Comparison of ENCODE assay signal across 31 mouse cellular contexts in the genomic region with DNA sequence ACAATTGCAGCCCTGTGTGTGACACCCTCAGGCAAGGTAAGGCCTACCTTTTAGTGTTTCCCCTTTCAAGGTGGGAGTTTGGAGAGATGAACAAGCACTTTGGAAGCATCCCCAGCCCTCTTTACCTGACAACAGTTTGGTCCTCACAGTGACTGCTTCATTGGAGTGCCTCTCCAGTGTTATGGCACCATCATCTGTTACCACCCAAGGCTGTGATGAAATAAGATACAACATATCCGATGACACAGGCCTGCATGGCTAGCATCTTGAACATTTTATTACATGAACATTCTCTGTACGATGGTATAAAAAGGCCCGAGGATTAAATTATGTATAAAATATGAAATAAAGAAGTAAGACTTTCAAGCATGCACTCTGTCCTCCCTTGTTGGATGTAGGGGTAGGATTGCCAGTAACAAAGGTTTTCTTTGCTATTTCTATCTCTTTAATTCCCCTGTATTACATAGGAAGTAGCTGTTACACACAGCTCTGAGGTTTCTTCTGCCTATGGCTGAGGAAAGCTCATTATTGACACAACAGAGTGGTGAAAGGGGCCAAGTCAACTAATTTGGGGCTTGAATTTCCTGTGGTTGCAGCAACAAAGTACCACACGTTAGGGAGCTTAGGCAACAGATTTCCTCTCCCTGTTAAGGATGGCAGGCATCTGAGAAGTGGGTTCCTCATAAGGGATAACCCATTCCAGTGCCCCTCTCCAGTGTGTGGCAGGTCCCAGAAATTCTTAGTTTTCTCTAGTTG. TPM values are rescaled to one million over a fixed set of nuclear protein-coding genes. Genes with fewer than 3 reads are reported as not detected.
DNase-seq lines count a peak whose midpoint lies in the region; ATAC-seq and TF ChIP-seq lines count a peak whose summit lies in the region.
"Had no signal": no experiment of that assay in that cellular context is flagged by ENCODE, and none has a peak within 500 bp of the region (broad histone marks: within the 10 kb centered on the region; RNA-seq: fewer than 3 reads in every experiment).

No protein-coding gene starts in this region.

- H3K4me1 ChIP-seq in bone marrow, adult 2 months (ENCODE audit: control insufficient read depth, insufficient read depth, low read length), result no peaks in the 10 kb centered on the region; the same call in 1 of the 2 replicates
- H3K4me1 ChIP-seq: embryonic facial prominence, embryonic 13.5 days; embryonic facial prominence, embryonic 15.5 days; forebrain, embryonic 10.5 days; forebrain, embryonic 12.5 days had no signal

- peak overlapping the region; percentile 63; the same call in 1 of the 2 replicates for H3K27ac ChIP-seq in bone marrow, adult 2 months (ENCODE audit: control insufficient read depth, insufficient read depth, low read depth, low read length, poor library complexity)
- H3K27ac ChIP-seq: embryonic facial prominence, embryonic 13.5 days; embryonic facial prominence, embryonic 15.5 days; forebrain, embryonic 10.5 days; forebrain, embryonic 12.5 days had no signal

- no peak for TF ChIP-seq CTCF in bone marrow, adult 2 months (IDR thresholded peaks at IDR 0.05; ENCODE audit: control insufficient read depth, insufficient read depth, low read length)

- no peak overlapping the region for H3K4me3 ChIP-seq in bone marrow, adult 2 months (replicated peaks; ENCODE audit: control insufficient read depth, low read depth, low read length)
- H3K4me3 ChIP-seq: embryonic facial prominence, embryonic 13.5 days; embryonic facial prominence, embryonic 15.5 days; erythroblast, embryonic 14.5 days; forebrain, embryonic 10.5 days; forebrain, embryonic 12.5 days had no signal

- intact Hi-C loops in heart, postnatal 25 days (cut with DNase I), result loop anchor here (5.0 kb wide), 1 partner anchor 821 kb away; no protein-coding TSS in a partner anchor

- peak; percentile 84 for DNase-seq in 416B (ENCODE audit: low read depth)
- no peak for DNase-seq in layer of hippocampus, postnatal 10 days (ENCODE audit: low spot score in 2 of 2)
- no peak for DNase-seq in heart, postnatal 25 days (ENCODE audit: low spot score)
- no peak for DNase-seq in adrenal gland, adult 2 months
- no peak for DNase-seq in right cerebral cortex, postnatal 4 days
- DNase-seq: adrenal gland, postnatal 25 days; B cell, adult 2 months; cerebellum, adult 11-12 months; cerebellum, adult 2 months; cerebellum, adult 9-10 months; cerebellum, postnatal 10 days; cerebellum, postnatal 25 days; embryo, embryonic 11 days had no signal

- WGBS in bone marrow, adult 2 months, result 41% methylated on average over 4 of the region's 4 CpGs

- peak; percentile 98 for ATAC-seq in granulocyte monocyte progenitor cell, adult 5-6 weeks (replicated peaks; ENCODE audit: poor library complexity, severe bottlenecking)
- peak; percentile 83 for ATAC-seq in megakaryocyte, adult 5-6 weeks (ENCODE audit: poor library complexity, severe bottlenecking)
- ATAC-seq: activated CD4-positive, CD25-positive, alpha-beta regulatory T cell, adult 4 months; CD4-positive, CD25-positive, alpha-beta regulatory T cell, adult 4 months; forebrain, embryonic 14.5 days; forebrain, embryonic 16.5 days; Patski had no signal

- TF ChIP-seq POLR2A in bone marrow, adult 2 months (IDR thresholded peaks at IDR 0.05; ENCODE audit: borderline replicate concordance, control insufficient read depth, low read depth, low read length), result no peak

RNA-seq across cellular contexts. Expression of a gene that starts 22.3 kb away (rescaled TPM):
- 20.9 and 33.4 TPM in 2 replicates for polyA plus RNA-seq in bone marrow, adult 2 months (2011; ENCODE audit: insufficient read depth, insufficient read length, low replicate concordance, missing spikeins)
- 164 and 168 TPM in 2 replicates for total RNA-seq in granulocyte monocyte progenitor cell, adult 5-6 weeks (2014; fragmentation: Nextera tagmentation)
- 120 and 126 TPM in 2 replicates for total RNA-seq in granulocyte monocyte progenitor cell, adult 5-6 weeks (2017)
- 384 and 417 TPM in 2 replicates for total RNA-seq in megakaryocyte, adult 5-6 weeks (2015)
- total RNA-seq in megakaryocyte, adult 5-6 weeks (2017), result 261 and 303 TPM in 2 replicates
- total RNA-seq in layer of hippocampus, postnatal 10 days (2021), result 10 to 100 TPM; 35.3 to 36.3 TPM
- 1 to 10 TPM; 5.8 to 6.5 TPM for total RNA-seq in heart, postnatal 25 days (2021)
- 100 to 1,000 TPM; 169 to 217 TPM for total RNA-seq in adrenal gland, adult 2 months (2021)
- 55.0 and 66.1 TPM in 2 replicates for polyA plus RNA-seq in adrenal gland, adult 2 months (2012; rRNA removed)

RNA-seq across cellular contexts. Expression of a gene that starts 29.9 kb away (rescaled TPM):
- not detected in 2 replicates for polyA plus RNA-seq in bone marrow, adult 2 months (2011; ENCODE audit: insufficient read depth, insufficient read length, low replicate concordance, missing spikeins)
- not detected in 2 replicates for total RNA-seq in granulocyte monocyte progenitor cell, adult 5-6 weeks (2014; fragmentation: Nextera tagmentation)
- not detected in 2 replicates for total RNA-seq in granulocyte monocyte progenitor cell, adult 5-6 weeks (2017)
- total RNA-seq in megakaryocyte, adult 5-6 weeks (2015), result not detected in 2 replicates
- not detected in 2 replicates for total RNA-seq in megakaryocyte, adult 5-6 weeks (2017)
- total RNA-seq in layer of hippocampus, postnatal 10 days (2021), result not detected
- not detected for total RNA-seq in heart, postnatal 25 days (2021)
- total RNA-seq in adrenal gland, adult 2 months (2021), result not detected
- not detected in 2 replicates for polyA plus RNA-seq in adrenal gland, adult 2 months (2012; rRNA removed)
- total RNA-seq: adrenal gland, adult 18-20 months; adrenal gland, postnatal 25 days; adrenal gland, postnatal 4 days; G1E had no signal
- polyA plus RNA-seq: activated CD4-positive, CD25-positive, alpha-beta regulatory T cell, adult 4 months; CD4-positive, CD25-positive, alpha-beta regulatory T cell, adult 4 months; cerebellum, adult 2 months; embryonic facial prominence, embryonic 11.5 days; embryonic facial prominence, embryonic 13.5 days; embryonic facial prominence, embryonic 15.5 days; erythroblast, embryonic 14.5 days; forebrain, embryonic 10.5 days; forebrain, embryonic 12.5 days; forebrain, embryonic 14.5 days; forebrain, embryonic 16.5 days; frontal cortex, adult 2 months; G1E; Patski had no signal

RNA-seq across cellular contexts. Expression of a gene that starts 58.2 kb away (rescaled TPM):
- 11.6 and 11.7 TPM in 2 replicates for polyA plus RNA-seq in bone marrow, adult 2 months (2011; ENCODE audit: insufficient read depth, insufficient read length, low replicate concordance, missing spikeins)
- total RNA-seq in granulocyte monocyte progenitor cell, adult 5-6 weeks (2014; fragmentation: Nextera tagmentation), result 13.1 and 23.7 TPM in 2 replicates
- 23.1 and 57.0 TPM in 2 replicates for total RNA-seq in granulocyte monocyte progenitor cell, adult 5-6 weeks (2017)
- total RNA-seq in megakaryocyte, adult 5-6 weeks (2015), result 8.8 and 11.7 TPM in 2 replicates
- total RNA-seq in megakaryocyte, adult 5-6 weeks (2017), result 31.9 and 50.0 TPM in 2 replicates
- 10 to 100 TPM; 45.4 to 51.6 TPM for total RNA-seq in layer of hippocampus, postnatal 10 days (2021)
- total RNA-seq in heart, postnatal 25 days (2021), result 10 to 100 TPM; 48.3 to 48.5 TPM
- 100 to 1,000 TPM in 1 of 2 experiments, 10 to 100 TPM in 1; 61.8 to 103 TPM for total RNA-seq in adrenal gland, adult 2 months (2021)
- polyA plus RNA-seq in adrenal gland, adult 2 months (2012; rRNA removed), result 13.7 and 17.3 TPM in 2 replicates

RNA-seq across cellular contexts. Expression of a gene that starts 58.3 kb away (rescaled TPM):
- 3.6 and 9.1 TPM in 2 replicates for polyA plus RNA-seq in bone marrow, adult 2 months (2011; ENCODE audit: insufficient read depth, insufficient read length, low replicate concordance, missing spikeins)
- total RNA-seq in granulocyte monocyte progenitor cell, adult 5-6 weeks (2014; fragmentation: Nextera tagmentation), result 8.8 and 21.1 TPM in 2 replicates
- 12.3 and 14.7 TPM in 2 replicates for total RNA-seq in granulocyte monocyte progenitor cell, adult 5-6 weeks (2017)
- 13.5 and 14.6 TPM in 2 replicates for total RNA-seq in megakaryocyte, adult 5-6 weeks (2015)
- 15.5 and 15.8 TPM in 2 replicates for total RNA-seq in megakaryocyte, adult 5-6 weeks (2017)
- 10 to 100 TPM; 17.0 to 23.0 TPM for total RNA-seq in layer of hippocampus, postnatal 10 days (2021)
- 10 to 100 TPM; 15.4 to 19.3 TPM for total RNA-seq in heart, postnatal 25 days (2021)
- total RNA-seq in adrenal gland, adult 2 months (2021), result 10 to 100 TPM; 25.1 to 36.6 TPM
- polyA plus RNA-seq in adrenal gland, adult 2 months (2012; rRNA removed), result 48.8 and 51.3 TPM in 2 replicates

Comparison
In these comparisons a context has a peak if more than half of its experiments do, and no peak if none do; other contexts are left out.
1. RNA of a gene that starts 22.3 kb away (total RNA-seq): 261 to 417 TPM in megakaryocyte, adult 5-6 weeks, 169 to 217 TPM in adrenal gland, adult 2 months, 120 to 168 TPM in granulocyte monocyte progenitor cell, adult 5-6 weeks and 35.3 to 36.3 TPM in layer of hippocampus, postnatal 10 days; 5.8 to 6.5 TPM in heart, postnatal 25 days; every median in the first group is over 4 times any median in the second.